Mouse (Mus musculus) heart, embryonic 15.5 days (tissue): ENCODE data around the gene Ube2n. TPM values are rescaled to one million over a fixed set of nuclear protein-coding genes. Genes with fewer than 3 reads are reported as not detected.

ENCODE experiments used
- ATAC-seq: fragments of 200-750 bp; cut with Nextera tagmentation; replicated peaks from 2 replicates; pipeline ENCODE4 v1.8.0; 2017; ENCODE audit warnings: low read depth, moderate TSS enrichment; ENCODE audit not compliant: insufficient number of reproducible peaks, insufficient read depth, low FRiP score
- H3K27ac ChIP-seq: fragments of 300-500 bp; sonication (generic); 2 replicates; pipeline ENCODE4 v1.5.1; 2015; ENCODE audit warnings: mild to moderate bottlenecking, inconsistent platforms
- H3K27me3 ChIP-seq: fragments of 300-500 bp; sonication (generic); 2 replicates; pipeline ENCODE4 v1.6.1; 2015; ENCODE audit warnings: inconsistent platforms
- H3K36me3 ChIP-seq: fragments of 300-500 bp; sonication (generic); 2 replicates; pipeline ENCODE4 v1.6.1; 2015; ENCODE audit warnings: mild to moderate bottlenecking, inconsistent platforms
- H3K4me1 ChIP-seq: fragments of 300-500 bp; sonication (generic); replicated peaks from 2 replicates; pipeline ENCODE4 v1.6.1; 2015; ENCODE audit warnings: inconsistent platforms
- H3K4me2 ChIP-seq: fragments of 300-500 bp; sonication (generic); 2 replicates; pipeline ENCODE4 v1.6.1; 2015; ENCODE audit warnings: inconsistent platforms, mild to moderate bottlenecking, moderate library complexity
- H3K4me3 ChIP-seq: fragments of 300-500 bp; sonication (generic); 2 replicates; pipeline ENCODE4 v1.5.1; 2015; ENCODE audit warnings: mild to moderate bottlenecking, inconsistent platforms
- H3K9ac ChIP-seq: fragments of 300-500 bp; sonication (generic); 2 replicates; pipeline ENCODE4 v1.6.1; 2015; ENCODE audit warnings: mild to moderate bottlenecking, inconsistent platforms
- H3K9me3 ChIP-seq: fragments of 300-500 bp; sonication (generic); replicated peaks from 2 replicates; pipeline ENCODE4 v1.6.1; 2016; ENCODE audit warnings: inconsistent platforms
- WGBS: fragments of 180-500 bp; shearing (Covaris S2); methylation state at CpG from one replicate; pipeline ENCODE4 v1.1.7; 2015; ENCODE audit warnings: mixed read lengths; 5-methylcytosine and 5-hydroxymethylcytosine counted together
- polyA plus RNA-seq: library from polyadenylated mRNA; unstranded; fragments of >200 nt; fragmentation: Nextera tagmentation; extraction: Ambion mirVana; gene quantifications from 2 replicates; pipeline ENCODE4 v1.2.1, GENCODE M21; 2015

Gene Ube2n
- polyA plus RNA-seq, 1 experiment from 2014 or later, result 231 TPM

DNA sequence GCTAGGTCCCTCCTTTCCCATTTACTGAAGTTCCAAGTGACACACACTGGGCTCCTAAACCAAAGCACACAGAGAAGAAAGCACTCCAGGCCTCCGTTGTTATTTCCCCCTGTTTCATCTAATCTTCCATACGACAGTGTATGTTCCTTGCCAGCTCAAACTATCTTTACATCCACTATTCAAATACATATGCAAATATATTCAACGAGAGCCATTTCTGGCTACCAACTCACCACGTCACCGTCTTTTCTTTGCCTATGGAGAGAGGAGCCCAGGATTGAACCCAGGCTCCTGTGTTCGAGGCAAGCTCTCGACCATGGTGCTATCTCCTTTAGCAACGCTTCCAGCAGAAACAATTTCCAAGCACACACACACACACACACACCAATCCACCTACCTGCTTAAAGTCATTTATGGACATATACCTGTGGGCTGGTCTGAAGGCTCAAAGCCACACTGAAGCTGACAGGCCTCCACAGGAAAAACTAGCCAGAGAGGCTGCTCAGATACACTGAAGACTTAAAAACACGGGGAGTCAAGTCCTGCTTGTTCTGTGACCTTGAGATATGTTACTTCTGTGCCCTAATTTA lies 45.5 kb downstream of the Ube2n start:
- H3K27me3 ChIP-seq, result no peaks in the 10 kb centered on the region
- WGBS, result 74% methylated on average over 9 of the region's 9 CpGs
- peaks cover 4% of the 10 kb centered on the region; the same call in 1 of the 2 replicates for H3K36me3 ChIP-seq
- no peak for ATAC-seq
- no peak overlapping the region for H3K9ac ChIP-seq
- no peaks in the 10 kb centered on the region for H3K9me3 ChIP-seq
- H3K4me2 ChIP-seq, result peak overlapping the region; percentile 44
- H3K4me1 ChIP-seq, result peaks cover 53% of the 10 kb centered on the region
- peak overlapping the region; percentile 21 for H3K4me3 ChIP-seq
- H3K27ac ChIP-seq, result peak overlapping the region; percentile 25; the same call in 1 of the 2 replicates

DNA sequence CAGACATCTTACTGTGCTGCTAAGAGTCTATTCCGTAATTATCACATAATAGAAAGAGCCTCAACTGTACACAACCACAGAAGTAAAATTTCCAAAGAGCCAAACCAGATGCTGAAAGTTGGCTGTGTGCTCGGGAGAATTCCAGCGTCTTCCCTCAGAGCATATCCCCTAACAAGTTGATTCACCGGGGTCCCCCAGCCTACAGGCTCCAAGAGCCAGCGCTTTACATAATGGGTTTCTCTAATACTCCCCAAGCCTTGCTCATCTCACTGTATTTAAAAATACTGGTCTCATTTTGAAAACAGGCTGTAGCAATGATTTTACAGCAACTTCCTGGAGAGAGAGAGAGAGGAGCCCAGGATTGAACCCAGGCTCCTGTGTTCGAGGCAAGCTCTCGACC lies 46.7 kb downstream of the Ube2n start:
- Histone ChIP-seq H3K9me3 (no peaks in the 10 kb centered on the region), H3K27ac (no peak overlapping the region), H3K4me2 (peak overlapping the region; percentile 82), H3K4me1 (peaks cover 44% of the 10 kb centered on the region), H3K9ac (peak overlapping the region; percentile 92), H3K27me3 (no peaks in the 10 kb centered on the region), H3K36me3 (peaks cover 4% of the 10 kb centered on the region; the same call in 1 of the 2 replicates), H3K4me3 (peak overlapping the region; percentile 62)
- 38% methylated on average over 7 of the region's 7 CpGs for WGBS
- no peak for ATAC-seq

DNA sequence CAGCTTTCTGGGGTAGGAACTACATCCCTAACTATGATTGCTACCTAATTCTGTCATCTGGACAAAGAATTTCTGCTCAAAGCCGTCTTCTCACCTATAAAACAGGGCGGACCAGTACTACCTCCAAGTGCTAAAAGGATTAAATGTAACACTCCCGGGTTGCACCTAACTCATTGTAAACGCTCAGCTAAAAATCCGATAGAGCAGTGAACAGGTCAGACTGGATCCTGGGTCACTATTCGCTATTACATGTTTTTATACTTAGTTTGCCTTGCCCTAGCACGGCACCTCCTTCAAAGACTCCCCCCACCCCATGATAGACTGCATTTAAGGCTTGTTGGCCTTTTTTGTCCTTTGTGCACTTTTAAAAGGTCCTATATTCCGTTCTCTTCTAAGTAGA lies 47.5 kb downstream of the Ube2n start:
- Histone ChIP-seq H3K27ac (peak overlapping the region; percentile 90), H3K9ac (peak overlapping the region; percentile 92), H3K4me2 (peak overlapping the region; percentile 82), H3K4me1 (peaks cover 42% of the 10 kb centered on the region), H3K36me3 (peaks cover 4% of the 10 kb centered on the region; the same call in 1 of the 2 replicates), H3K4me3 (peak overlapping the region; percentile 62), H3K9me3 (no peaks in the 10 kb centered on the region), H3K27me3 (no peaks in the 10 kb centered on the region)
- WGBS, result 3% methylated on average over 8 of the region's 8 CpGs
- no peak for ATAC-seq

DNA sequence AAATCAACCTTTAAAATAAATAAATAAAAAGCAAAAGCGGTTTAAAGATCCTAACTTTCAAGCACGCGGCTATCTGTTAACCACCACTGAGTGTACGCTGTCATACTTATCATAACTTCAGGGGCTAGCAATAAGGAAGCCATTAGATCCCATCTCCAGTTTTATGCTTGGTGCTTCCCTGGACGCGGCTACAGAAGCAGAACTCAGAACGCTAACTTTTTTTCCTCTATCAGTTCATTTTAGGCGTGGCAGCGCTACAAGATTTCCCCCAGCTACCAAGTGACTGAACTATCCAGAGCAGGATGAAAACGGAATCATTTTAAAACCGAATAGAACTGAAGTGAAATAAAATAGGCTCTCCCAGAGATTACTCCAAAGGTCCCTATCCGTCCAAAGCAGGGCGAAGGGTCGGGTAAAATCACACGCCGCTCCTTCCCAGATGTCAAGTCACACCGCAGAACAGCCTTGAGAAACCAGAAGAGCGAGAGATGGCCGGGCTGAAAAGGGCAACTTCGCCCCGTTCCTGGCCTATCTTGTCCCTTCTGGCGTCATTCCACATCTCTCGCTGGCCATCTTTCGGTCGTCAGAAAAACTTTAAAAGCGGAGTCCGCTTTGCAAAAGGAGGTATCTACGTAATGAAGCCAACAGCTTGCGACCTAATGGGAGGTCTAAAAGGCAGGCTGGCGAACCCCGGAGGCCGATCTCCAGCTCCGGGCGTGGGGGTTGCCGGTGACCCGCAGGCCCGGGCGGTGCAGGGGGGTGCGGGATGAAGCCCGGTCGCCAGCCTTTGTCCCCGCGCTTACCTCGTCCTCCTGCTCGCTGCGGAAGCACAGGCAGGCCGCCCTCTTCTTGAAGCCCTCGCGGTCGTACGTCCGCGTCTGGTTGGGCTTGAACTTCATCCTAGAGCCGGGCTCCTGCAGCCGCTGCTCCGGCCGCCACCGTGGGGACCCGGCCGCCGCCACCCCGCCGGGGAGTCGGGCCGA lies 48.2 kb downstream of the Ube2n start:
- Histone ChIP-seq H3K9ac (peak overlapping the region; percentile 92), H3K4me2 (peak overlapping the region; percentile 82), H3K36me3 (no peaks in the 10 kb centered on the region; the same call in 1 of the 2 replicates), H3K4me1 (peaks cover 40% of the 10 kb centered on the region), H3K27ac (peak overlapping the region; percentile 90), H3K4me3 (peak overlapping the region; percentile 62), H3K27me3 (no peaks in the 10 kb centered on the region), H3K9me3 (no peaks in the 10 kb centered on the region)
- WGBS, result under 1% methylated on average over 65 of the region's 65 CpGs
- ATAC-seq, result peak; percentile 59

DNA sequence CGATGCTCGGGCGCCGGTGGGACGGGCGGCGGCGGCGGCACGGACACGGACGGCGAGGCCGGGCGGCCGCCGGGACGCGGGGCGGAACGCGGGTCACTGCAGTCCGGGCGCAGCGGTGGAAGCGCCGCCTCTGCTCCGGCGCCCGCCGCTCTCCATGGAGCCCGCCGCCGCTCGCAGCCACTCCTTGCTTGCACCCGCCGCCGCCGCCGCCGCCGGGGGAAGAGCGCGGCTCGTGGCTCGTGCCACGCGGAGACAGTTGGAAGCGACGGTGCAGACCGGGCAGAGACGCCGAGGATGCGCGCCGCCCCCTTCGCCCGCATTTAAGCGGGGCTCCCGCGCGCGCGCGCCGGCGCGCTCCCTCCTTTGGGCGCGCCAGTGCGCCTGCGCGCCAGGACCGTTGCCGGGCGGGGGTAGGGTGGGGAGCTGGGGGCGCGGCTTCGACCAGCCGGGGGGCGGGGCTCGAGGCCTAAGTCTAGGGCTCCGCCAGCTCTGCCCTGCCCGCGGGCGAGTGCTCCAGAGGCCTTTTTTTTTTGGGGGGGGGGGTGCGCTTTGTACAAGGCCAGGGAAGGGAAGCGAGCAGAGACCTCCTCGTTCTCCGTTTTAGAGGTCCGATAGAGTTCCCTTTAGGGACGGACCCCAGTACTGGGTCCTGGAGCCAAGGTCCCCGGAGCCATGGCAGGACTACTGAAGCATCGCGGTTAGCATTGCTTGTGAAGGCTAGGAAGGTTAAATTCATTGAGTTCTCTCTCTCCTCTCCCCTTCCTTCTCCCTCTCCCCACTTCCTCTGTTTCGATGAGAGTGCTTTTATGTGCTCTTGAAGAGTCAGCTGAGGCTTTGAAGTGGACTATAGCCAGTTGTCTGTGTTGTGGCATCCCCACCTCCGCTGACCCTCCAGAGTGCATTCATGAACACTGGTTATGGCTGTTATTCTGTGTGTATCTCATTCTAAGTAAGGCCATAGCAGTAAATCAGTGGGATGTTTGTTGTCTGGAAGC lies 49.2 kb downstream of the Ube2n start, which contains the start of gene Nudt4:
Gene Nudt4, minus strand, starts transcription at position 296 of the 995 bp plus-strand sequence.
- Histone ChIP-seq H3K4me2 (peak within 1 kb of the TSS; percentile 82), H3K4me1 (peaks cover 36% of the 10 kb centered on the region), H3K36me3 (no peaks in the 10 kb centered on the region), H3K9me3 (no peaks in the 10 kb centered on the region), H3K27me3 (no peaks in the 10 kb centered on the region), H3K27ac (peak within 1 kb of the TSS; percentile 90), H3K4me3 (peak within 1 kb of the TSS; percentile 62), H3K9ac (peak within 1 kb of the TSS; percentile 92)
- WGBS, result 2% methylated on average over 80 of the region's 97 CpGs
- peak; percentile 89 for ATAC-seq

DNA sequence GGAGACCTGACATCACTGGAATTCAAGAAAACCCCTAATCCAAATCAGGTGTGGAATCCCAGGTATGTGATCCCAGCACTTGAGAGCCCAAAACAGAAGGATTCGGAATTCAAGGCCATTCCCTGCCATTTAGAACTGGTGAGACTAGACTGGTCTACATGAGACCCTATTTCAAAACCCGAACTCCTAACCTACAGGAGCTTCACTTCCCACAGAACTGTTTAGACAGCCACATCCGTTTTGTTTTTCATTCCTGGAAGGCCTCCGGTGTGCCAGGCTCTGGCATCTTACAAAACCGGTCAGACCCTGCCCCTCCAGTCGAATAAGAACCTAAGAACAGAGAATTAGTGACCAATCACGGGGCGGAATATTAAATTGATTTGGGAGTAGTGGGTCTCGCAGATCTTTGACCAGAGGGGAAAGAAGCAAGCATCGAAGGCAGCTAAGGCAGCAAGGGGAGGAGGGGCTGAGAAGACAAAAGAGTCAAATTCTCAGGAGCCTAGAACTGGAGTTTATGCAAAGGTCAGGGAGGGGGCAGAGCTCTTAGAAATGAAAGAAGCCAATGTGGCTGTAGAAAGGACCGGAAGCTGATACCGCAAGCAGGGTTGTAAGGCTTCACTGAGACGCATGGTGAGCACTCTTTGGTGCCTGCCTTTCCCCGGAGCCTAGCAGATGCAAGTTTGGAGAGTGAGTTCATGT lies 50.4 kb downstream of the Ube2n start:
- Histone ChIP-seq H3K4me2 (peak overlapping the region; percentile 25; the same call in 1 of the 2 replicates), H3K9me3 (no peaks in the 10 kb centered on the region), H3K4me3 (0 out of 2 replicates have a peak overlapping the region, but pooled peaks have one; percentile 2), H3K36me3 (no peaks in the 10 kb centered on the region), H3K9ac (no peak overlapping the region), H3K27ac (peak overlapping the region; percentile 16; the same call in 1 of the 2 replicates), H3K27me3 (no peaks in the 10 kb centered on the region), H3K4me1 (peaks cover 25% of the 10 kb centered on the region)
- ATAC-seq, result no peak
- WGBS, result 39% methylated on average over 14 of the region's 14 CpGs

DNA sequence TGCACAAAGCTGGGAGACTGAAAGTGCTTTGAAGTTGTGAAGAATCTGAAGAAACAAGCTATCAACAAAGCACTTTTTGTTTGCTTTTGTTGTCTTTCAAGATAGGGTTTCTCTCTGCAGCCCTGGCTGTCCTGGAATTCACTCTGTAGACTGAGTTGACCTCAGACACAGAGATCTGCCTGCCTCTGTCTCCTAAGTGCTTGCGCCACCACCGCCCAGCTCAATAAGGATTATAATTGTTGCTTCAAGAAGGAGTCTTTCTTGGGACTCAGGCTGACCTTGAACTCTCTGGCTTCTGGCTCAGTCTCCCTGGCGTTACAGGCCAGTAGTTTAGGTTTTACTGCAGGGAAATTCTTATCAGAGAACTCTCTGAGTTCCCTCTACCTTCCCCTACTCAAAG lies 51.8 kb downstream of the Ube2n start:
- H3K36me3 ChIP-seq, result no peaks in the 10 kb centered on the region
- H3K9me3 ChIP-seq, result no peaks in the 10 kb centered on the region
- H3K4me2 ChIP-seq, result no peak overlapping the region
- H3K27me3 ChIP-seq, result no peaks in the 10 kb centered on the region
- H3K27ac ChIP-seq, result no peak overlapping the region
- H3K4me1 ChIP-seq, result peaks cover 15% of the 10 kb centered on the region
- 82% methylated on average over 3 of the region's 3 CpGs for WGBS
- ATAC-seq, result no peak
- H3K4me3 ChIP-seq, result no peak overlapping the region
- no peak overlapping the region for H3K9ac ChIP-seq

DNA sequence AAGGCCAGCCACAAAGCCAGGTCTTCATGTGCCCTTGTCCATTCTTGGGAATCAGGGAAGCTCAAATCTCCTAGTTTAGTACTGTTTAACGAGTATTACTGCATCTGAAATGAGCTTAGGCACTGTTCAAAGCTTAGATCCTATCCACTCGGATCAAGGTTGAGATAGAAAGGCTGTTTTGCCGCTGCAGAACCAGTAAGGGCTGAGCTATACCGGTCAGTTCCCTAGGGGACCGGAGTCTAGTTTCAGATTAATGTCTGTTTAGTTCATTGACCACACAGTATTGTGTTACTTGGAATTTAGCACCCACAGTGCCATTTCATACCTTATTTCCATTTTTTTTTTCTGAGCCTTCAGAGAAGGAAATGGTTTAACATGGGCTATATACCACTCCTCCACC lies 52.6 kb downstream of the Ube2n start:
- Histone ChIP-seq H3K4me2 (no peak overlapping the region), H3K27ac (no peak overlapping the region), H3K9me3 (no peaks in the 10 kb centered on the region)

DNA sequence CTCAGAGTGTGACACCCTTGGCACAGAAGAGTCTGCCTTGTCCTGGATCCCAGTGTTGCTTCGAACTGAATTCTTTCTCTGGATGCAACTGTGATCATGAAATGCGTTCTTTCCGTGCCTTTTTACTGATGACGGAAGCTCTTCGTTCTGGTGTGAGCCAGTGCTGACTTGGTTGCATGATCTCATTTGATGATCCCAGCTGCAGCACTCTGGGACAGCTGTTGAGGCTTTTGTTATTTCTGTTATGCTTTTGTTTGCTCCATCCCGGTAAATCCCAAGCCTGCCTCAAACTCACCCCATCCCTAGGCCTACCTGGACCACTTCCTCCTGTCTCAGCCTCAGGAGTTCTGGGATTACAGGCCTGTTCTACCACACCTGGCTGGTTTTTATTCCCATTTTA lies 53.1 kb downstream of the Ube2n start:
- H3K27ac ChIP-seq, result no peak overlapping the region
- 82% methylated on average over 6 of the region's 6 CpGs for WGBS
- H3K9me3 ChIP-seq, result no peaks in the 10 kb centered on the region
- H3K4me1 ChIP-seq, result peaks cover 13% of the 10 kb centered on the region
- no peaks in the 10 kb centered on the region for H3K36me3 ChIP-seq
- ATAC-seq, result no peak
- H3K4me3 ChIP-seq, result no peak overlapping the region
- no peak overlapping the region for H3K9ac ChIP-seq
- no peaks in the 10 kb centered on the region for H3K27me3 ChIP-seq
- H3K4me2 ChIP-seq, result no peak overlapping the region

More for the DNA sequence above, 52.6 kb downstream of the Ube2n start:
- H3K27me3 ChIP-seq, result no peaks in the 10 kb centered on the region
- no peak overlapping the region for H3K9ac ChIP-seq
- no peak overlapping the region for H3K4me3 ChIP-seq
- WGBS, result 77% methylated on average over 5 of the region's 5 CpGs
- H3K4me1 ChIP-seq, result peaks cover 13% of the 10 kb centered on the region
- no peaks in the 10 kb centered on the region for H3K36me3 ChIP-seq
- ATAC-seq, result no peak

DNA sequence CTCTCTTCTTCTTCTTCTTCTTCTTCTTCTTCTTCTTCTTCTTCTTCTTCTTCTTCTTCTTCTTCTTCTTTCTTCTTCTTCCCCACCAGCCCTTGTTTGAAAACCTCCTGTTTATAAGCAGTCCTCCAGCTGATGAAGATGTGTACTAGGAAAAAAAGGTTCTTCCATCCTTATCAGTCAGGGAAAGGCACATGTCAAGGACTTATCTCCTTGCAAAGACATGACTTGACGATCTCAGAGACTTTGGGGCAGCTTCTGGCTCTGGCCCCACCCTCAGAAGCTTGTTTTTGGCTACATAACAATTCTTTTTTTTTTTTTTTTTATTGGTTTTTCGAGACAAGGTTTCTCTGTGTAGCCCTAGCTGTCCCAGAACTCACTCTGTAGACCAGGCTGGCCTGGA lies 54.5 kb downstream of the Ube2n start:
- WGBS, result 46% methylated on average over 2 of the region's 2 CpGs
- no peak overlapping the region for H3K4me2 ChIP-seq
- peaks cover 11% of the 10 kb centered on the region for H3K4me1 ChIP-seq
- ATAC-seq, result no peak
- H3K36me3 ChIP-seq, result no peaks in the 10 kb centered on the region
- no peak overlapping the region for H3K4me3 ChIP-seq
- no peak overlapping the region for H3K27ac ChIP-seq
- no peak overlapping the region for H3K9ac ChIP-seq
- H3K9me3 ChIP-seq, result no peaks in the 10 kb centered on the region
- H3K27me3 ChIP-seq, result no peaks in the 10 kb centered on the region
